Mouse (Mus musculus): Measurements from ENCODE around the gene En1.
A peak's percentile ranks its signal among the peaks of the same experiment; 100 is the strongest.

The En1 gene

GRCm38 (mm10) chr1:120602031-120602730 lies at the start of gene En1:
Gene En1 (plus strand): TSS chr1:120602418.
- peak; percentile 21 to 72 for DNase-seq (ENCODE audit: inconsistent age in 2 of 2, low spot score in 1 of 2)

GRCm38 (mm10) chr1:120556926-120557846 lies 45.0 kb upstream of the En1 start:
- DNase-seq (ENCODE audit: inconsistent age in 2 of 2, low spot score in 1 of 2): no peak

- no peak for DNase-seq (ENCODE audit: inconsistent age in 2 of 2, low spot score in 1 of 2)
Measured at GRCm38 (mm10) chr1:120558341-120559285, 43.6 kb upstream of the En1 start.

- DNase-seq (ENCODE audit: inconsistent age in 2 of 2, low spot score in 1 of 2): no peak
Measured at GRCm38 (mm10) chr1:120559911-120560310, 42.3 kb upstream of the En1 start.

- no peak for DNase-seq (ENCODE audit: inconsistent age in 2 of 2, low spot score in 1 of 2)
Measured at GRCm38 (mm10) chr1:120581306-120581705, 20.9 kb upstream of the En1 start.

GRCm38 (mm10) chr1:120585481-120585880 lies 16.7 kb upstream of the En1 start:
- DNase-seq (ENCODE audit: inconsistent age in 2 of 2, low spot score in 1 of 2): no peak

- peak; percentile 42 to 84 for DNase-seq (ENCODE audit: inconsistent age in 2 of 2, low spot score in 1 of 2)
Measured at GRCm38 (mm10) chr1:120586500-120587110, 15.6 kb upstream of the En1 start.

GRCm38 (mm10) chr1:120587431-120587830 lies 14.8 kb upstream of the En1 start:
- no peak for DNase-seq (ENCODE audit: inconsistent age in 2 of 2, low spot score in 1 of 2)

- DNase-seq (ENCODE audit: inconsistent age in 2 of 2, low spot score in 1 of 2): no peak
Measured at GRCm38 (mm10) chr1:120587960-120588359, 14.3 kb upstream of the En1 start.

- no peak for DNase-seq (ENCODE audit: inconsistent age in 2 of 2, low spot score in 1 of 2)
Measured at GRCm38 (mm10) chr1:120588362-120589027, 13.7 kb upstream of the En1 start.

GRCm38 (mm10) chr1:120593236-120593919 lies 8.8 kb upstream of the En1 start:
- DNase-seq (ENCODE audit: inconsistent age in 2 of 2, low spot score in 1 of 2): no peak

- DNase-seq (ENCODE audit: inconsistent age in 2 of 2, low spot score in 1 of 2): peak in 1 of 2 experiments; percentile 74
Measured at GRCm38 (mm10) chr1:120594603-120595002, 7.6 kb upstream of the En1 start.

GRCm38 (mm10) chr1:120595471-120596240 lies 6.6 kb upstream of the En1 start:
- no peak for DNase-seq (ENCODE audit: inconsistent age in 2 of 2, low spot score in 1 of 2)

- peak in 1 of 2 experiments; percentile 46 for DNase-seq (ENCODE audit: inconsistent age in 2 of 2, low spot score in 1 of 2)
Measured at GRCm38 (mm10) chr1:120596319-120596718, 5.9 kb upstream of the En1 start.

GRCm38 (mm10) chr1:120596784-120597183 lies 5.4 kb upstream of the En1 start:
- DNase-seq (ENCODE audit: inconsistent age in 2 of 2, low spot score in 1 of 2): no peak

- no peak for DNase-seq (ENCODE audit: inconsistent age in 2 of 2, low spot score in 1 of 2)
Measured at GRCm38 (mm10) chr1:120597271-120597670, 4.9 kb upstream of the En1 start.

GRCm38 (mm10) chr1:120598196-120598940 lies 3.9 kb upstream of the En1 start:
- no peak for DNase-seq (ENCODE audit: inconsistent age in 2 of 2, low spot score in 1 of 2)
